Mouse (Mus musculus) lung, postnatal 0 days (tissue): ENCODE results near the gene Golga2. TPM values are rescaled to one million over a fixed set of nuclear protein-coding genes. Genes with fewer than 3 reads are reported as not detected.
"Not testable (repeated sequence)": the region's sequence is repeated elsewhere in the genome, so short reads cannot be mapped to it uniquely, and the experiment has no call there.

Experiments used
- ATAC-seq: fragments of 200-750 bp; cut with Nextera tagmentation; 2 replicates; pipeline ENCODE4 v1.8.0; 2017; ENCODE audit warnings: moderate library complexity
- DNase-seq: peaks from one replicate; pipeline ENCODE4 v3.0.0-alpha.2; 2016; ENCODE audit warnings: low spot score
- H3K27ac ChIP-seq: fragments of 300-500 bp; sonication (generic); 2 replicates; pipeline ENCODE4 v1.5.1; 2014; ENCODE audit warnings: antibody characterized with exemption, mild to moderate bottlenecking, low read length, mixed read lengths
- H3K27me3 ChIP-seq: fragments of 300-500 bp; sonication (generic); replicated peaks from 2 replicates; pipeline ENCODE4 v1.6.1; 2014; ENCODE audit warnings: low read length, mixed read lengths; ENCODE audit not compliant: insufficient read depth
- H3K36me3 ChIP-seq: fragments of 300-500 bp; sonication (generic); 2 replicates; pipeline ENCODE4 v1.6.1; 2014; ENCODE audit warnings: low read length, mixed read lengths; ENCODE audit not compliant: insufficient read depth
- H3K4me1 ChIP-seq: fragments of 300-500 bp; sonication (generic); 2 replicates; pipeline ENCODE4 v1.6.1; 2014; ENCODE audit warnings: antibody characterized with exemption, low read depth, low read length, mixed read lengths; ENCODE audit not compliant: insufficient read depth
- H3K4me2 ChIP-seq: fragments of 300-500 bp; sonication (generic); replicated peaks from 2 replicates; pipeline ENCODE4 v1.6.1; 2014; ENCODE audit warnings: low read depth, mild to moderate bottlenecking, low read length, moderate library complexity, mixed read lengths
- H3K4me3 ChIP-seq: fragments of 300-500 bp; sonication (generic); 2 replicates; pipeline ENCODE4 v1.5.1; 2014; ENCODE audit warnings: low read depth, low read length
- H3K9ac ChIP-seq: fragments of 300-500 bp; sonication (generic); replicated peaks from 2 replicates; pipeline ENCODE4 v1.6.1; 2014; ENCODE audit warnings: low read depth, mild to moderate bottlenecking
- H3K9me3 ChIP-seq: fragments of 300-500 bp; sonication (generic); 2 replicates; pipeline ENCODE4 v1.6.1; 2016; ENCODE audit warnings: low read length, mixed read lengths
- CTCF ChIP-seq: IDR thresholded peaks from 2 replicates; pipeline ENCODE4 v1.5.1; 2016; ENCODE audit warnings: antibody characterized with exemption, mild to moderate bottlenecking
- EP300 ChIP-seq: IDR thresholded peaks from 2 replicates; pipeline ENCODE4 v1.6.1; 2016; ENCODE audit warnings: antibody characterized with exemption, mild to moderate bottlenecking, control low read depth
- WGBS: fragments of 180-500 bp; shearing (Covaris S2); extraction: QIAGEN DNeasy Blood & Tissue Kit; methylation state at CpG from one replicate; pipeline ENCODE4 v1.1.7; 2014; 5-methylcytosine and 5-hydroxymethylcytosine counted together
- polyA plus RNA-seq: library from polyadenylated mRNA; unstranded; fragments of >200 nt; fragmentation: Nextera tagmentation; extraction: Ambion mirVana; gene quantifications from 2 replicates; pipeline ENCODE4 v1.2.1, GENCODE M21; 2015

The Golga2 gene
- polyA plus RNA-seq, 1 experiment from 2014 or later = 20.0 TPM

GRCm38 (mm10) chr2:32283986-32284385, 3.2 kb upstream of the Golga2 start:
- Histone ChIP-seq H3K27ac (0 out of 2 replicates have a peak overlapping the region, but pooled peaks have one; percentile 57), H3K36me3 (peaks cover 11% of the 10 kb centered on the region), H3K4me3 (no peak overlapping the region), H3K4me2 (no peak overlapping the region), H3K9me3 (no peaks in the 10 kb centered on the region), H3K4me1 (peaks cover 3% of the 10 kb centered on the region; the same call in 1 of the 2 replicates), H3K27me3 (no peaks in the 10 kb centered on the region), H3K9ac (no peak overlapping the region)
- peak; percentile 74 for DNase-seq
- TF ChIP-seq EP300 (no peak), CTCF (no peak)
- peak; percentile 12 for ATAC-seq
- WGBS = 45% methylated on average over 3 of the region's 3 CpGs

GRCm38 (mm10) chr2:32287923-32288367, 761 bp downstream of the Golga2 start, which contains the start of gene Swi5:
Swi5 (minus strand) TSS chr2:32288075.
- Histone ChIP-seq H3K9me3 (no peaks in the 10 kb centered on the region), H3K27me3 (no peaks in the 10 kb centered on the region), H3K27ac (peak within 1 kb of the TSS; percentile 87), H3K4me1 (peaks cover 8% of the 10 kb centered on the region; the same call in 1 of the 2 replicates), H3K9ac (peak within 1 kb of the TSS; percentile 87), H3K36me3 (0 out of 2 replicates have a peak, but pooled peaks cover 3% of the 10 kb centered on the region), H3K4me2 (peak within 1 kb of the TSS; percentile 81), H3K4me3 (peak within 1 kb of the TSS; percentile 84)
- DNase-seq (peak; percentile 100), ATAC-seq (peak; percentile 98)
- WGBS = under 1% methylated on average over 31 of the region's 41 CpGs
- TF ChIP-seq EP300 (no peak), CTCF (no peak)

DNA sequence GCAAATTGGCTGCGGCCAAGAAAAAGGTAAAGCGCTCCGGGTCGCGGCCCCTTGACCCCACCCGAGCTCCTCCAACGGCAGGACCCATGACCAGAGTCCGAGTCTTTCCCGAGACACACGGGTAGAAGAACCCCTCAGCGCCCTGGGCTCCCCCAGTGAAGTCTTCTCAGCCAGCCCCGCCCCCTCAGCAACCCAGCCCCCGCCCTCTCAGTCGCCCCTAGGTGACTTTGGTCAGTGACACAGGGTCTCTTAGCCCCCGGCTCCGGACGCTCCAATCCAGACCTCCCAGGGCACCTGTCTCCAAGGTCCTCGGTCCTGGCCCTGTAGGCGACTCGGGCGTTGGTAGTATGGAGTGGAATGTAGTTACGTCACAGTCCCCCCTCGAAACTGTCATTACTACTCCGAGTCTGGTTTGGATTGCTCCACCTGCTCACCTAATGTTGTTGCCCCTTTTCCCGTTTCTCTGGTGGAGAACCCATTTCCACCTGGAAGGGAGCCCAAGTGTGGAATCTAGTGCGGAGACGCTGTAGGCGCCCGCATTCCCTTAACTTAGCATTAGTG, 1.3 kb downstream of the Golga2 start:
- H3K4me2 ChIP-seq = peak overlapping the region; percentile 77
- H3K27ac ChIP-seq = peak overlapping the region; percentile 82
- peaks cover 8% of the 10 kb centered on the region; the same call in 1 of the 2 replicates for H3K4me1 ChIP-seq
- peak; percentile 51 for ATAC-seq
- DNase-seq = peak; percentile 82
- H3K9me3 ChIP-seq = no peaks in the 10 kb centered on the region
- under 1% methylated on average over 24 of the region's 29 CpGs for WGBS
- no peaks in the 10 kb centered on the region for H3K27me3 ChIP-seq
- 0 out of 2 replicates have a peak, but pooled peaks cover 3% of the 10 kb centered on the region for H3K36me3 ChIP-seq
- TF ChIP-seq CTCF (no peak), EP300 (no peak)
- peak overlapping the region; percentile 81 for H3K9ac ChIP-seq
- H3K4me3 ChIP-seq = peak overlapping the region; percentile 84

DNA sequence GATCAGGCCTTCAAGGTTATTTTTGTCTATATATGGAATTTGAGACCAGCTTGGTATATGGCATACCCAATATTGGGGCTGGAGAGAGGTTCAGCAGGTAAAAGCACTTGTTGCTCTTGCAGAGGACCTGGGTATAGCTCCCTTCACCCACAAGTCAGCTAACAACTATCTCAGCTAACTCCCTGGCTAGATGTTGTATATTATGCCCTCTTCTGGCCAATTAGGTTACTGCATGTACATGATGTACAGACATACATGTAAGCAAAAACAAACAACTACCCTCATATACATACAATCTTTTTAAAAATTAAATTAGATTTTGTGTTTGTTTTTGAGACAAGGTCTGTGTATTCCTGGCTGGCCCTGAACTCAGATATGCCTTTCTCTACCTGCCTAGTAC, 2.4 kb downstream of the Golga2 start:
- peak; percentile 48 for DNase-seq
- Histone ChIP-seq H3K4me3 (0 out of 2 replicates have a peak overlapping the region, but pooled peaks have one; percentile 84), H3K27me3 (no peaks in the 10 kb centered on the region), H3K36me3 (0 out of 2 replicates have a peak, but pooled peaks cover 3% of the 10 kb centered on the region), H3K9ac (no peak overlapping the region), H3K9me3 (no peaks in the 10 kb centered on the region), H3K4me2 (peak overlapping the region; percentile 77), H3K4me1 (peaks cover 8% of the 10 kb centered on the region; the same call in 1 of the 2 replicates), H3K27ac (peak overlapping the region; percentile 82; the same call in 1 of the 2 replicates)
- TF ChIP-seq EP300 (no peak), CTCF (peak; percentile 70)
- no peak for ATAC-seq

GRCm38 (mm10) chr2:32294348-32294747, 7.2 kb downstream of the Golga2 start:
- 62% methylated on average over 8 of the region's 8 CpGs for WGBS
- no peak overlapping the region for H3K4me3 ChIP-seq

DNA sequence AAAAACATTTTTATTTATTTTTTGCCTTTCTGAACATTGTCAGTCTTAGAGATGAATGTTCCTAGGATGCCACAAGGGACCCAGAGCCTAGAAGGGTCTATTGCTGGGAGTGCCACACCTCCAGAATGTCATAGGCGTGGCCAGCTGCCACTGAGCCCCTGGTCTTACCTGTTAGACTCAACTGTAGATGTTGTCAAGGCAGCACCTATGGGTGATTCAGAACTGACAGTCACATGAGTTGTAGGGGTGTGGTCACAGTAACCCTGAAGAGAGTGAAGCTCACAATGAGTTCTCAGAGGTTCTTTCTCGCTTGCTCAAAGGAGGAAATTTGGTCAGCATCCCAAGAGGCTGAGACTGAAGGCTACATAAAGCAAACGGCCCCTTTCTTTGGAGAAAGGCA, 8.1 kb downstream of the Golga2 start:
- no peak overlapping the region for H3K9ac ChIP-seq
- H3K4me3 ChIP-seq = no peak overlapping the region
- no peaks in the 10 kb centered on the region for H3K27me3 ChIP-seq
- no peak overlapping the region for H3K4me2 ChIP-seq
- DNase-seq = no peak
- 78% methylated on average over 3 of the region's 3 CpGs for WGBS
- no peak overlapping the region for H3K27ac ChIP-seq
- peaks cover 26% of the 10 kb centered on the region for H3K36me3 ChIP-seq
- TF ChIP-seq EP300 (no peak), CTCF (no peak)
- H3K9me3 ChIP-seq = no peaks in the 10 kb centered on the region
- no peaks in the 10 kb centered on the region for H3K4me1 ChIP-seq
- ATAC-seq = 0 out of 2 replicates have a peak, but pooled peaks have one; percentile 30

More at GRCm38 (mm10) chr2:32294348-32294747, 7.2 kb downstream of the Golga2 start:
- DNase-seq = no peak
- no peak; the same call in 1 of the 2 replicates for ATAC-seq
- no peaks in the 10 kb centered on the region for H3K27me3 ChIP-seq
- TF ChIP-seq CTCF (no peak), EP300 (no peak)
- H3K27ac ChIP-seq = no peak overlapping the region
- peaks cover 2% of the 10 kb centered on the region; the same call in 1 of the 2 replicates for H3K4me1 ChIP-seq
- no peaks in the 10 kb centered on the region for H3K9me3 ChIP-seq
- H3K4me2 ChIP-seq = no peak overlapping the region
- no peak overlapping the region for H3K9ac ChIP-seq
- H3K36me3 ChIP-seq = peaks cover 22% of the 10 kb centered on the region

DNA sequence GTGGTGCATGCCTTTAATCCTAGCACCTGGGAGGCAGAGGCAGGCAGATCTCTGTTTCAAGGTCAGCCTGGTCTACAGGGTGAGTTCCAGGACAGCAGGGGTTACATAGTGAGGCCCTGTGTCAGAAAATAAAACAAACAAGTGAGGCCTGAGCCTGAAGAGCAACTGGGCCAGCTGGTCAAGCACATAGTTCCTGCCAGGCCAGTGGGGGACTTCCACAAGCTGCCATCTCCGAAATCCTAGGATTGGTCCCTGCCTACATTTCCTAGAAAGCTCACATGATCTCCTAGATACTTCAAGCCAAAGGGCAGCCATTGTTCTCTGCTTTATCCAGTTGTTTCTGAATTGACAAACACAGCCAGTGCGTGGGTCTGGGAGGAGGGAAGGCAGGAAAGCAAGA, 8.7 kb downstream of the Golga2 start:
- not testable (repeated sequence) for H3K4me2 ChIP-seq, H3K4me3 ChIP-seq, H3K4me1 ChIP-seq, DNase-seq, H3K27ac ChIP-seq, H3K27me3 ChIP-seq, H3K9me3 ChIP-seq, H3K9ac ChIP-seq, ATAC-seq
- 84% methylated on average over 2 of the region's 2 CpGs for WGBS
- peaks cover 29% of the 10 kb centered on the region for H3K36me3 ChIP-seq
